ENCODE assay signal across 31 mouse cellular contexts in the genomic region with DNA sequence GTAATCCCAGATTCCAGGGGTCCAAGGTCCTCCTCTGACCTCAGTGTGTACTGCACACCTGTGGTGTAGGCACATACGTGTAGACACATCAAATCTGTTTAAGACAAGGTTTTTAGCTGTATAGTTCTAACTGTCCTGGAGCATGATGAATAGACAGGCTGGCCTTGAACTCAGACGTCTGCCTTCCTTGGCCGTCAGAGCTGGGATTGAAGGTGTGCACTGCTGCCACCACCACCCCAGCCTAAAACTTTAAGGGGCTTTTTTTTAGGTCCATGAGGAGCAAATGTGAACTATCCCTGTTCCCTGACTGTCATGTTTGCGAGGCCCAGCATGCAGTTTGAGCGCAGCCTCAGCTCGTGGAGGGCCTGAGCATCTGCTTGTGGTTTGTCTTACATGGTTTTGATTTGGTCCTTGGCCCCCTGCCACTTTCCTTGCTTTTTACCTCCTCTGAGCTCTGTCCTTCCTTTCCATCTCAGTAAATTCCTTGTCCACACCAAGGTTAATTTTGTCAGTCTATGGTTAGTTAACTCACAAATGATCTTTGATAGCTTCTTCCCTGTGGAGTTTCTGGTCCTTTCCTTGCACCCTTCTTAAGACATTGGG.
DNase-seq lines count a peak whose midpoint lies in the region; ATAC-seq and TF ChIP-seq lines count a peak whose summit lies in the region.
"Had no signal": no experiment of that assay in that cellular context is flagged by ENCODE, and none has a peak within 500 bp of the region (broad histone marks: within the 10 kb centered on the region; RNA-seq: fewer than 3 reads in every experiment).

No protein-coding gene starts in this region.

- no peak overlapping the region for H3K4me3 ChIP-seq in limb, embryonic 14.5 days (replicated peaks; ENCODE audit: low read length)
- no peak overlapping the region for H3K4me3 ChIP-seq in limb, embryonic 10.5 days
- H3K4me3 ChIP-seq in embryonic facial prominence, embryonic 13.5 days: no peak overlapping the region
- H3K4me3 ChIP-seq: forebrain, embryonic 10.5 days; forebrain, embryonic 15.5 days; gastrocnemius, adult 2 months; heart, embryonic 13.5 days; hindbrain, embryonic 10.5 days; hindbrain, embryonic 15.5 days; limb, embryonic 15.5 days; midbrain, embryonic 13.5 days; neural tube, embryonic 13.5 days had no signal

- no peak overlapping the region for H3K4me2 ChIP-seq in limb, embryonic 14.5 days (replicated peaks; ENCODE audit: low read depth, low read length, severe bottlenecking)
- no peak overlapping the region for H3K4me2 ChIP-seq in embryonic facial prominence, embryonic 13.5 days
- H3K4me2 ChIP-seq: forebrain, embryonic 15.5 days; heart, embryonic 13.5 days; hindbrain, embryonic 15.5 days; limb, embryonic 15.5 days; midbrain, embryonic 13.5 days; neural tube, embryonic 13.5 days had no signal

- peak; percentile 51 to 79 for DNase-seq in adrenal gland, adult (ENCODE audit: inconsistent age in 2 of 2, low spot score in 1 of 2)
- DNase-seq in adrenal gland, postnatal 4 days (ENCODE audit: low spot score in 2 of 2): no peak
- peak; percentile 59 for DNase-seq in limb, embryonic 14.5 days (ENCODE audit: low spot score)
- no peak for DNase-seq in limb, embryonic 10.5 days (ENCODE audit: low spot score)
- no peak for DNase-seq in spleen, postnatal 10 days (ENCODE audit: low spot score in 2 of 2)
- DNase-seq in thymus, postnatal 4 days: no peak
- DNase-seq: cerebellum, adult 8-10 months; embryo, embryonic 11 days; gastrocnemius, adult 2 months; gastrocnemius, postnatal 36 days; heart, postnatal 10 days; kidney, adult 11 months; kidney, postnatal 14 days; lung, adult 2 months; lung, postnatal 10 days; right cerebral cortex, postnatal 4 days; thymus, adult 2 months; thymus, postnatal 36 days had no signal

- ATAC-seq in limb, embryonic 14.5 days (ENCODE audit: low FRiP score, low read depth): no peak
- no peak for ATAC-seq in embryonic facial prominence, embryonic 13.5 days (ENCODE audit: insufficient number of reproducible peaks, insufficient read depth, low FRiP score, low TSS enrichment, low read depth)
- ATAC-seq: inflammation-experienced regulatory T-cells, adult 6 months; midbrain, embryonic 13.5 days; Patski had no signal

- peaks cover 44% of the 10 kb centered on the region for H3K4me1 ChIP-seq in limb, embryonic 14.5 days (ENCODE audit: control insufficient read depth, insufficient read depth, low read length)
- peaks cover 75% of the 10 kb centered on the region for H3K4me1 ChIP-seq in limb, embryonic 10.5 days
- peaks cover 52% of the 10 kb centered on the region for H3K4me1 ChIP-seq in embryonic facial prominence, embryonic 13.5 days

- H3K27me3 ChIP-seq in limb, embryonic 14.5 days (ENCODE audit: control insufficient read depth, insufficient read depth, low read length): no peaks in the 10 kb centered on the region
- H3K27me3 ChIP-seq in limb, embryonic 10.5 days (ENCODE audit: low read depth, poor library complexity, severe bottlenecking): no peaks in the 10 kb centered on the region
- no peaks in the 10 kb centered on the region for H3K27me3 ChIP-seq in embryonic facial prominence, embryonic 13.5 days
- H3K27me3 ChIP-seq: forebrain, embryonic 15.5 days; heart, embryonic 13.5 days; hindbrain, embryonic 15.5 days; limb, embryonic 15.5 days; midbrain, embryonic 13.5 days; neural tube, embryonic 13.5 days; Patski had no signal

- no peaks in the 10 kb centered on the region for H3K9me3 ChIP-seq in limb, embryonic 14.5 days (ENCODE audit: control insufficient read depth, low read length)
- H3K9me3 ChIP-seq in limb, embryonic 10.5 days (replicated peaks): no peaks in the 10 kb centered on the region
- no peaks in the 10 kb centered on the region for H3K9me3 ChIP-seq in embryonic facial prominence, embryonic 13.5 days
- H3K9me3 ChIP-seq: forebrain, embryonic 10.5 days; forebrain, embryonic 15.5 days; G1E; heart, embryonic 13.5 days; hindbrain, embryonic 10.5 days; hindbrain, embryonic 15.5 days; limb, embryonic 15.5 days; midbrain, embryonic 13.5 days; neural tube, embryonic 13.5 days had no signal

- TF ChIP-seq POLR2A in limb, embryonic 14.5 days (IDR thresholded peaks at IDR 0.05; ENCODE audit: borderline replicate concordance, extremely low read depth, insufficient read depth, insufficient read length): no peak

- H3K27ac ChIP-seq in limb, embryonic 14.5 days (replicated peaks; ENCODE audit: low read depth, low read length): no peak overlapping the region
- no peak overlapping the region for H3K27ac ChIP-seq in limb, embryonic 10.5 days
- H3K27ac ChIP-seq in embryonic facial prominence, embryonic 13.5 days: peak overlapping the region; percentile 39; the same call in 1 of the 2 replicates
- H3K27ac ChIP-seq: forebrain, embryonic 10.5 days; forebrain, embryonic 15.5 days; gastrocnemius, adult 2 months; heart, embryonic 13.5 days; hindbrain, embryonic 10.5 days; hindbrain, embryonic 15.5 days; limb, embryonic 15.5 days; liver, embryonic 14.5 days; midbrain, embryonic 13.5 days had no signal

- H3K36me3 ChIP-seq in limb, embryonic 14.5 days (ENCODE audit: control insufficient read depth, insufficient read depth, low read length): no peaks in the 10 kb centered on the region
- no peaks in the 10 kb centered on the region for H3K36me3 ChIP-seq in limb, embryonic 10.5 days
- no peaks in the 10 kb centered on the region for H3K36me3 ChIP-seq in embryonic facial prominence, embryonic 13.5 days
- H3K36me3 ChIP-seq: forebrain, embryonic 10.5 days; forebrain, embryonic 15.5 days; heart, embryonic 13.5 days; hindbrain, embryonic 10.5 days; hindbrain, embryonic 15.5 days; limb, embryonic 15.5 days; midbrain, embryonic 13.5 days; neural tube, embryonic 13.5 days had no signal

- 48% methylated on average over 6 of the region's 6 CpGs for WGBS in limb, embryonic 14.5 days
- whole genome bisulfite sequencing in limb, embryonic 10.5 days: 55% methylated on average over 6 of the region's 6 CpGs
- WGBS in embryonic facial prominence, embryonic 13.5 days: 30% methylated on average over 6 of the region's 6 CpGs

- no peak overlapping the region for H3K9ac ChIP-seq in limb, embryonic 14.5 days (ENCODE audit: low read depth, low read length, severe bottlenecking)
- H3K9ac ChIP-seq in embryonic facial prominence, embryonic 13.5 days: no peak overlapping the region
- H3K9ac ChIP-seq: forebrain, embryonic 15.5 days; heart, embryonic 13.5 days; hindbrain, embryonic 15.5 days; limb, embryonic 15.5 days; liver, embryonic 14.5 days; midbrain, embryonic 13.5 days; neural tube, embryonic 13.5 days had no signal

Comparison
In these comparisons a context has a peak if more than half of its experiments do, and no peak if none do; other contexts are left out.
1. DNase-seq: peak in adrenal gland, adult (2 of 2) and limb, embryonic 14.5 days (single experiment); none in adrenal gland, postnatal 4 days (0 of 2), limb, embryonic 10.5 days (single experiment), spleen, postnatal 10 days (0 of 2) and thymus, postnatal 4 days (single experiment).